Mouse (Mus musculus): ENCODE measurements around the gene Tulp4.

GRCm38 (mm10) chr17:6106361-6107014 is at the start of gene Tulp4:
- TF ChIP-seq CTCF (IDR thresholded peaks at IDR 0.05; ENCODE audit: insufficient read depth, low read length) (no peak), POLR2A (IDR thresholded peaks at IDR 0.05; ENCODE audit: borderline replicate concordance, extremely low read depth, low read depth, low read length) (peak; percentile 76; the same call in 1 of the 2 replicates)

Measured in lung, adult 2 months (tissue).